Mouse (Mus musculus) MEL (cell line): ENCODE results near the gene Chst14. TPM values are rescaled to one million over a fixed set of nuclear protein-coding genes. Genes with fewer than 3 reads are reported as not detected.

ENCODE experiments used
- DNase-seq: peaks from one replicate; pipeline ENCODE4 v3.0.0; 2011; ENCODE audit warnings: low read depth, low spot score
- H3K27ac ChIP-seq: 2 replicates; pipeline ENCODE4 v1.5.1; 2012; ENCODE audit warnings: low read depth, mild to moderate bottlenecking, control low read depth, low read length, moderate library complexity; ENCODE audit not compliant: control insufficient read depth
- H3K27me3 ChIP-seq, 2 experiments: fragments of 150-350 bp in 1 of 2; sonication (generic) in 1 of 2; 2 replicates each; pipeline ENCODE4 v1.6.1; 2012; ENCODE audit warnings: low read length in 2 of 2, mild to moderate bottlenecking in 2 of 2, improper control_type of control experiment in 1 of 2, moderate library complexity in 1 of 2; ENCODE audit not compliant: insufficient read depth in 2 of 2, control insufficient read depth in 1 of 2
- H3K36me3 ChIP-seq, 2 experiments: 2 replicates each; pipeline ENCODE4 v1.6.1; 2012 to 2014; ENCODE audit warnings: low read length in 2 of 2, improper control_type of control experiment in 1 of 2, inconsistent platforms in 1 of 2, mild to moderate bottlenecking in 1 of 2; ENCODE audit not compliant: insufficient read depth in 2 of 2, control insufficient read depth in 1 of 2
- H3K4me1 ChIP-seq, 2 experiments: fragments of 150-350 bp in 1 of 2; sonication (generic) in 1 of 2; 2 replicates each; pipeline ENCODE4 v1.6.1; 2012; ENCODE audit warnings: low read length in 2 of 2, improper control_type of control experiment in 1 of 2, mild to moderate bottlenecking in 1 of 2; ENCODE audit not compliant: insufficient read depth in 2 of 2, control insufficient read depth in 1 of 2
- H3K4me3 ChIP-seq, 2 experiments: fragments of 150-350 bp in 1 of 2; sonication (generic) in 1 of 2; 2 replicates each; pipeline ENCODE4 v1.5.1; 2012; ENCODE audit warnings: low read depth in 2 of 2, low read length in 2 of 2, mild to moderate bottlenecking in 2 of 2, moderate library complexity in 2 of 2, control low read depth in 1 of 2, improper control_type of control experiment in 1 of 2; ENCODE audit not compliant: control insufficient read depth in 1 of 2, insufficient read depth in 1 of 2
- H3K79me2 ChIP-seq: 2 replicates; pipeline ENCODE4 v1.6.1; 2012; ENCODE audit warnings: mild to moderate bottlenecking, low read length, moderate library complexity; ENCODE audit not compliant: control insufficient read depth, poor library complexity, insufficient read depth
- H3K9ac ChIP-seq: 2 replicates; pipeline ENCODE4 v1.6.1; 2012; ENCODE audit warnings: low read depth, mild to moderate bottlenecking, control low read depth, low read length, moderate library complexity; ENCODE audit not compliant: control insufficient read depth, poor library complexity, severe bottlenecking
- H3K9me3 ChIP-seq: fragments of 150-350 bp; sonication (generic); replicated peaks from 2 replicates; pipeline ENCODE4 v1.6.1; 2012; ENCODE audit warnings: mild to moderate bottlenecking, low read length, improper control_type of control experiment, moderate library complexity; ENCODE audit not compliant: insufficient read depth
- ETS1 ChIP-seq: IDR thresholded peaks from 2 replicates; pipeline ENCODE4 v1.6.1; 2012; ENCODE audit warnings: low read depth, mild to moderate bottlenecking, inconsistent platforms, low read length, improper control_type of control experiment, moderate library complexity
- GABPA ChIP-seq: IDR thresholded peaks from 2 replicates; pipeline ENCODE4 v1.6.1; 2012; ENCODE audit warnings: low read depth, mild to moderate bottlenecking, inconsistent platforms, low read length, improper control_type of control experiment, moderate library complexity
- JUND ChIP-seq: IDR thresholded peaks from 2 replicates; pipeline ENCODE4 v1.6.1; 2011; ENCODE audit warnings: low read depth, mild to moderate bottlenecking, improper control_type of control experiment, low read length
- KAT2A ChIP-seq: conservative IDR thresholded peaks from 2 replicates; pipeline ENCODE4 v1.6.1; 2012; ENCODE audit warnings: low read depth, low read length, improper control_type of control experiment, inconsistent platforms
- NELFE ChIP-seq: IDR thresholded peaks from 2 replicates; pipeline ENCODE4 v1.6.1; 2011; ENCODE audit warnings: low read depth, low read length, improper control_type of control experiment
- NRF1 ChIP-seq: IDR thresholded peaks from 2 replicates; pipeline ENCODE4 v1.6.1; 2014; ENCODE audit warnings: low read depth, mild to moderate bottlenecking, inconsistent platforms, low read length, improper control_type of control experiment, moderate library complexity; ENCODE audit not compliant: poor library complexity, insufficient read depth, severe bottlenecking
- POLR2AphosphoS2 ChIP-seq: IDR thresholded peaks from 2 replicates; pipeline ENCODE4 v1.6.1; 2011; ENCODE audit warnings: low read length, improper control_type of control experiment
- POLR2AphosphoS5 ChIP-seq: IDR thresholded peaks from 2 replicates; pipeline ENCODE4 v1.6.1; 2012; ENCODE audit warnings: low read depth, borderline replicate concordance, mild to moderate bottlenecking, inconsistent platforms, low read length, moderate library complexity, mixed read lengths
- RCOR1 ChIP-seq: IDR thresholded peaks from 2 replicates; pipeline ENCODE4 v1.6.1; 2012; ENCODE audit warnings: low read depth, mild to moderate bottlenecking, inconsistent platforms, low read length, improper control_type of control experiment
- SIN3A ChIP-seq: IDR thresholded peaks from 2 replicates; pipeline ENCODE4 v1.6.1; 2012; ENCODE audit warnings: low read length, improper control_type of control experiment, inconsistent platforms
- TBP ChIP-seq: IDR thresholded peaks from 2 replicates; pipeline ENCODE4 v1.8.0; 2011; ENCODE audit warnings: low read depth, low read length, improper control_type of control experiment
- TCF12 ChIP-seq: IDR thresholded peaks from 2 replicates; pipeline ENCODE4 v1.6.1; 2014; ENCODE audit warnings: low read depth, mild to moderate bottlenecking, inconsistent platforms, low read length, improper control_type of control experiment, moderate library complexity
- USF2 ChIP-seq, 2 experiments: IDR thresholded peaks; 2 replicates each; pipeline ENCODE4 v1.6.1; 2011 to 2012; ENCODE audit warnings: improper control_type of control experiment in 2 of 2, low read length in 2 of 2, borderline replicate concordance in 1 of 2, inconsistent platforms in 1 of 2, low read depth in 1 of 2, mild to moderate bottlenecking in 1 of 2; ENCODE audit not compliant: insufficient read depth in 1 of 2
- ZNF384 ChIP-seq: IDR thresholded peaks from 2 replicates; pipeline ENCODE4 v1.6.1; 2012; ENCODE audit warnings: low read depth, mild to moderate bottlenecking, inconsistent platforms, low read length, improper control_type of control experiment
- polyA plus RNA-seq, 2 experiments: library from polyadenylated mRNA; stranded (reverse) in 1 of 2; unstranded in 1 of 2; fragments of >175 nt in 1 of 2; fragments of >200 nt in 1 of 2; gene quantifications; 2 replicates each; pipeline versions ENCODE4 v1.2.1 to v1.2.4; 2012; ENCODE audit warnings: low replicate concordance in 2 of 2, low read depth in 1 of 2; ENCODE audit not compliant: insufficient read length in 2 of 2, insufficient read depth in 1 of 2, missing spikeins in 1 of 2
- total RNA-seq: library from RNA; depleted of rRNA; stranded (reverse); fragments of 300-350 nt; gene quantifications from 2 replicates; pipeline ENCODE4 v1.2.3, GENCODE M21; 2012

Chst14 gene
- total and polyA plus RNA-seq, 3 experiments: 2.2 to 5.0 TPM; not detected in 1

DNA sequence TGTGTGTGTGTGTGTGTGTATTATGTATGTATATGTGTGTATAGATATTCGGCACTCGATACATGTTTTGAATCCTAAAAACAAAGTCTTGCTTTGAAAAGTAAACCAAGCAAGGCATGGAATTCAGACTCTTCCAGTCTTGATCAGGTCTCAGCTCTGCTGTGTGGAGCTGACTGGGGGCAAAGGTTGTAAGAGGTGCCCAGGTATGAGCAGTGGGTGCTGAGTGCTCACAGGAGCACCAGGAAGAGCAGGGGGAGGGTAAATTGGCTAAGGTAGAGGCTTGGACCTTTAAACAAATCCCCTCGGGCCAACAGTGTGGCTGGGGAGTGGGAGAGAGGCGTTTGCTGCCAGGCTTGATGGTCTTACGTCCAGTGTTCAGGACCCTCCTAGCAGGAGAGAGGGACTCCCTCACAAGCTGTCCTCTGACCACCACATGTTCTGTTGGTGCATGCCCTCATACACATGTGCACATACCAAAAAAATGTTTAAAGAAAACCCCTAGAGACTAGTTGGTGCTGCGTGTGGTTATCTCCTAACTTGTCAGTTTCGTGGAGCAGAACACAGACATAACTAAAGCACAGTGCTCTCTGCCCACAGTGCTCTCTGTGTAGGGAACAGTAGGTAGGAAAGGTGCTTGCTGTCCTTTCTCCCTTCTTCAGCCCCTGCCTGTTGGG lies 15.6 kb upstream of the Chst14 start:
- Histone ChIP-seq H3K9ac (no peak overlapping the region), H3K27ac (no peak overlapping the region), H3K4me1 (peaks cover 0 to 5% of the 10 kb centered on the region in 2 experiments; a peak in 3 of 4 replicates), H3K9me3 (no peaks in the 10 kb centered on the region), H3K79me2 (peaks cover 41% of the 10 kb centered on the region), H3K36me3 (peaks cover 0 to 3% of the 10 kb centered on the region in 2 experiments; a peak in 2 of 4 replicates), H3K27me3 (no peaks in the 10 kb centered on the region), H3K4me3 (no peak overlapping the region)
- TF ChIP-seq ZNF384 (no peak), NRF1 (no peak), SIN3A (no peak), POLR2AphosphoS2 (no peak), GABPA (no peak)
- no peak for DNase-seq

DNA sequence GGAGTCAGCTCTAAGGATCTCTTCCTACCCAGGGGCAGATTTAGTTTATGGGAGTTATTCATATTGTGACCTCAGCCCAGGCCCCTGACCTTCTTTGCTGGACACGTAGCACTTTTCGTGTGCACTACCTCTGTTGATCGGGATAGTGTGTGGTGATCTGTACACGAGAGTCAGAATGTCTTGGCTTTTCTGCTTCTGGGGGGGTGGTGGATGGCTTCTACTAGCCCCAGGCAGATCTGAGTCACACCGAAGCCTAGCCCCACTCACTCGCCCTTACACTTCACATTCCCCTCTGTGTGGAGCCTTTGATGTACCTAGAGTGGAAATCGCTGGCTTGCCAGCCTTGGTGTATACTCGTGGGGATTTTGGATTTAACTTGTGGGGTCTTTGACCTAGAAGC lies 13.6 kb upstream of the Chst14 start:
- H3K4me1 ChIP-seq: no peaks in the 10 kb centered on the region

DNA sequence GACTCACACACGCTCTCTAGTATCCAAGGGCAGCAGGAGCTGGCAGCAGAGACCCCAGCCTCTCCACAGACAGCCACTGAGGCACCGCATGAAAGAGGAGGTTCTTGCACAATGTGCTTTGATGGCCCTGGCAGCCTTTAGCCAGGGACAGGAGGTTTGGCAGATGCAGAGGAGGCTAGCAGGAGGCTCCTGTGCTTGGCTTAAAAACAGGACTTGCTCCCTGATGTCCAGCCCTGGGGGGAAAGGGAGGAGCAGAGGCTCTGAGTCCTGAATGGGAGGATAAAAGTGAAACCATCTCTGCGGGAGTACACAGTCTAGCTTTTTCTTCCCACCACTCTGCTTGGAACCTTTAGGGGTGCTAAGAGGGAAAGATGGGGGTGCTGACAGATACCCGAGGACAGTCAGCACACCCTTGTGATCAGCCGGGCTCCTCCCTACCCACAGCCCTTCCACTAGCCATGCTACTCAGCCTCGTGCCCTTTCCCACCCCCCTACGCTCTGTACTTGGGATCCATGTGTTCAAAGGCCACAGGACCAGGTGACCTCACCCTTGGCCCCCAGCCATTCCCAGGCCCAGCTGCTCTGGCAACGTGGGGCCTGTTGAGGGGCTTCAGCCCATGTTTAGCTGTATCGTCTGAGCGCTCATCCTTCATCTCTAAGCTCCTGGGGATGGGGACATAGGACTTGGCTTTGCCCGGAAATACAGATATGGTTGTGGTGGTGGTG lies 12.6 kb upstream of the Chst14 start:
- TF ChIP-seq TCF12: no peak
- TF ChIP-seq NELFE: no peak
- no peak for TF ChIP-seq JUND
- no peak for TF ChIP-seq ETS1
- TF ChIP-seq POLR2AphosphoS2: no peak
- H3K9me3 ChIP-seq: no peaks in the 10 kb centered on the region
- no peaks in the 10 kb centered on the region for H3K36me3 ChIP-seq
- no peak overlapping the region for H3K4me3 ChIP-seq
- H3K27me3 ChIP-seq: no peaks in the 10 kb centered on the region
- peaks cover 17% of the 10 kb centered on the region for H3K79me2 ChIP-seq
- no peak overlapping the region for H3K9ac ChIP-seq
- H3K4me1 ChIP-seq: no peaks in the 10 kb centered on the region
- H3K27ac ChIP-seq: no peak overlapping the region
- no peak for DNase-seq

More for the DNA sequence above, 13.6 kb upstream of the Chst14 start:
- no peak for TF ChIP-seq POLR2AphosphoS5
- TF ChIP-seq USF2 (IDR thresholded peaks at IDR 0.05; ENCODE audit: borderline replicate concordance in 1 of 2, insufficient read depth in 1 of 2, low read depth in 1 of 2, low read length in 2 of 2): no peak
- TF ChIP-seq TBP: no peak
- TF ChIP-seq POLR2AphosphoS2: no peak
- TF ChIP-seq RCOR1: no peak
- TF ChIP-seq KAT2A: no peak
- H3K79me2 ChIP-seq: peaks cover 25% of the 10 kb centered on the region
- no peak overlapping the region for H3K4me3 ChIP-seq
- H3K9ac ChIP-seq: no peak overlapping the region
- DNase-seq: no peak
- H3K36me3 ChIP-seq: no peaks in the 10 kb centered on the region
- no peaks in the 10 kb centered on the region for H3K9me3 ChIP-seq
- H3K27ac ChIP-seq: no peak overlapping the region
- H3K27me3 ChIP-seq: no peaks in the 10 kb centered on the region
